Mouse (Mus musculus) heart, embryonic 10.5 days (tissue): ENCODE measurements around the gene Il1b. TPM values are rescaled to one million over a fixed set of nuclear protein-coding genes. Genes with fewer than 3 reads are reported as not detected.

Source experiments
- DNase-seq: peaks from one replicate; pipeline ENCODE4 v3.0.0-alpha.2; 2017; ENCODE audit warnings: low spot score
- H3K27ac ChIP-seq: fragments of 300-500 bp; sonication (generic); 2 replicates; pipeline ENCODE4 v1.5.1; 2016; ENCODE audit warnings: mild to moderate bottlenecking
- H3K27me3 ChIP-seq: fragments of 300-500 bp; sonication (generic); 2 replicates; pipeline ENCODE4 v1.6.1; 2016; ENCODE audit warnings: mild to moderate bottlenecking; ENCODE audit not compliant: poor library complexity, insufficient read depth, severe bottlenecking
- H3K36me3 ChIP-seq: fragments of 300-500 bp; sonication (generic); 2 replicates; pipeline ENCODE4 v1.6.1; 2016; ENCODE audit warnings: mild to moderate bottlenecking, moderate library complexity
- H3K4me1 ChIP-seq: fragments of 300-500 bp; sonication (generic); 2 replicates; pipeline ENCODE4 v1.6.1; 2016; ENCODE audit warnings: mild to moderate bottlenecking
- H3K4me3 ChIP-seq: fragments of 300-500 bp; sonication (generic); 2 replicates; pipeline ENCODE4 v1.5.1; 2016; ENCODE audit warnings: mild to moderate bottlenecking, moderate library complexity
- H3K9me3 ChIP-seq: fragments of 300-500 bp; sonication (generic); 2 replicates; pipeline ENCODE4 v1.6.1; 2016; ENCODE audit warnings: mild to moderate bottlenecking, moderate library complexity
- WGBS: fragments of 180-500 bp; shearing (Covaris S2); methylation state at CpG from one replicate; pipeline ENCODE4 v1.1.7; 2016; 5-methylcytosine and 5-hydroxymethylcytosine counted together
- polyA plus RNA-seq: library from polyadenylated mRNA; unstranded; fragments of >200 nt; fragmentation: Nextera tagmentation; extraction: Ambion mirVana; gene quantifications from 2 replicates; pipeline ENCODE4 v1.2.1, GENCODE M21; 2016

Il1b gene
- polyA plus RNA-seq, 1 experiment from 2014 or later: not detected

DNA sequence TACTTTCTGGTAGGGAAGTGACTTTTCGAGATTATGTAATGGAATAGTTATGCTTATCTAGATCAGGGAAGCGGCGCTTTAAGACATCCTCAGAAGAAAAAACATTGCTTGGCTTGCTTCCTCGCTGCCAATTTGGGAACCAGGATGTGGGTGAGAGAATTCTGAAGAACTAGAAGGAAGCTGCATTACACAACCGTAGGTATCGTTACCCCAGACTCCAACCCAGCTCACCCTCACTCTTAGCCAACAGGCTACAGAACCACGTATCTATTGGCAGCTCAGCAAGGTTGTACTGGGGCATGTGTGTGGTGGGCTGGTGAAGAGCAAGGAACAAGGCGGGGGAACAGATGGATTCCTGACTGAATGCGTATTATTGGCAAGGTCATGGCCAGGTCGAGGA, 10.7 kb downstream of the Il1b start:
- no peaks in the 10 kb centered on the region for H3K36me3 ChIP-seq
- no peak overlapping the region for H3K4me3 ChIP-seq
- no peak for DNase-seq
- 84% methylated on average over 10 of the region's 10 CpGs for WGBS
- no peaks in the 10 kb centered on the region for H3K9me3 ChIP-seq
- H3K4me1 ChIP-seq: no peaks in the 10 kb centered on the region
- H3K27me3 ChIP-seq: no peaks in the 10 kb centered on the region
- no peak overlapping the region for H3K27ac ChIP-seq

DNA sequence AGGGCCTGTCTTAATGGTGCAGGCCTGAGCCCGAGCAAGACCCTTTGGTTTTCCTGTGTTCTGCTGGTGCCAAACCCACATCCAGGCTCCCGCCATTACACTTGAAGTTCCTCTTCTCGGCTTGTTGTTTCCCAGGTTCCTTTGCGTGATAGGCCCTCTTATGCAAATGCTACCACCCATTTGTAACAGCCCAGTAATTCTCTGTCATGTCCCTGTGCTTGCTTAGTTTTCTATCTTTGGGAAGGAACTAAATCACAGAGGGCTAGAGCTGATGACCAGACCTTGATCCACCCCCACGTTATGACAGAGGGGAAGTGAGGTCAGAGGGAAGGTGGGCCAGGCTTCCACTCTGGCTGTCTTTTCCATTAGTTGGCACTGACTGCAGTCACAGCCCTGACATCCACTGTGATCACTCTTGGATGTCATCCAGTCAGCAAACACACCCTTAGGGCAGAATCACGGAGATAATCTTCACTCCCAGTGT, 32.8 kb downstream of the Il1b start:
- Histone ChIP-seq H3K27me3 (no peaks in the 10 kb centered on the region), H3K27ac (no peak overlapping the region), H3K4me3 (no peak overlapping the region), H3K9me3 (no peaks in the 10 kb centered on the region), H3K4me1 (no peaks in the 10 kb centered on the region), H3K36me3 (no peaks in the 10 kb centered on the region)
- DNase-seq: no peak
- 63% methylated on average over 6 of the region's 6 CpGs for WGBS

DNA sequence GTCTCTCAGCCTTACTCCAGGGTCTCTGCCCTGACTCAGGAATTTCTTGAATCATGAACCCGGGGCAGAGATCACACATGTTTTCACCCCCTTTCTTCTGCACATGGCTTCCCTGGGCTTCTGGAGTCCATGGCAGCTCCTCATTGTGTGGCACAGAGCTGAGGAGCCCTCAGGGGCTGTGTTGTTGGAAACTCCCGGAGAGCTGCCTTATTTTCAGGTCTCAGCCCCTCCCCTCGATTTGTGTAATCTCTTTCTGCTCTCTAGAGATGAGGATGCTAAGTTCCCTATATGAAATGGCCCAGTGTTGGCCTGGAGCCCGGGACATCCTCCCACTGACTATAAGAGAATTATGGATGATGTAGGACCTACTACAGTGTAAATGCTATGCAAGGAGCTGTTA, 37.5 kb downstream of the Il1b start:
- WGBS: 62% methylated on average over 4 of the region's 4 CpGs
- Histone ChIP-seq H3K9me3 (no peaks in the 10 kb centered on the region), H3K4me3 (no peak overlapping the region), H3K36me3 (no peaks in the 10 kb centered on the region), H3K27me3 (no peaks in the 10 kb centered on the region), H3K27ac (no peak overlapping the region), H3K4me1 (no peaks in the 10 kb centered on the region)
- peak; percentile 67 for DNase-seq

DNA sequence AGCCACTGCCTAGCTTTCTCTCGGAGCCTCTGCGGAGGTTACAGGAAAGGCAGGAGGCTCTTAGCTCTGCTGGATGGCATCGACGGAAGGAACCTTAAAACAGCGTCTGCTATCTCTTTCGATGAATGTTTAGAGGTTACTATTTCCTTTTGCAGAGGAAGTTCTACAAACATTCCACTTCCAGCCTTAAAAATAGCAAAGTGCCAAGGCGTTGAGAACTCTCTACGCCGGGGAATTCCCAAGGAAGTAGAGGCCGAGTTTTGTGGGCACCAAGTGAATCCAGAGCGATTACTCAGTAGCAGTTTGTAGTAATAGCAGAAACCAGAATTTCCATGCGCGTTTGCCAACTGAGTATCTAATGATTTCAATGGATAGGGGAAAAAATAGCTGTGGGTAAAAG, 40.4 kb downstream of the Il1b start:
- WGBS: 63% methylated on average over 13 of the region's 13 CpGs
- Histone ChIP-seq H3K36me3 (no peaks in the 10 kb centered on the region), H3K4me1 (no peaks in the 10 kb centered on the region), H3K27ac (0 out of 2 replicates have a peak overlapping the region, but pooled peaks have one; percentile 16), H3K4me3 (no peak overlapping the region), H3K9me3 (no peaks in the 10 kb centered on the region), H3K27me3 (no peaks in the 10 kb centered on the region)
- no peak for DNase-seq

DNA sequence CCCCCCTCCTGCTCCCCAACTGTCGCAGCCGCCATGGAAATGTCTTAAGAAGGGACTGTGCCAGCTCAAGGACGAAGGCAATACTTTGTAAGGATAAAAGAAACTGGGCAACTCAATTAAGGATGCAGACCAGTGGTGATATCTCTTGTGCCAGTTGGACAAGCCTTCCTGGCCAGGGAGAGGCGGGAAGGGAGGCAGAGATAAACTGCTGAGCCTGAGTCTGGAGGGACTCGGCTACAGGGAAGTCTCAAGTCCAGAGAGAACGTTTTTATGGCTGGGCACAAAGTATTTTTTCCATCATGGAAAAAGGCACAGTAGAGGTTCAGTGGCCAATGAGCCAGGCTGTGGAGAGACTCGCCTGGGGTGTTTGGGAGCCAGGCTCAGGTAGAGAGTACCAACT, 40.9 kb downstream of the Il1b start:
- WGBS: 38% methylated on average over 7 of the region's 7 CpGs
- Histone ChIP-seq H3K27me3 (no peaks in the 10 kb centered on the region), H3K36me3 (no peaks in the 10 kb centered on the region), H3K27ac (0 out of 2 replicates have a peak overlapping the region, but pooled peaks have one; percentile 16), H3K4me1 (no peaks in the 10 kb centered on the region), H3K9me3 (no peaks in the 10 kb centered on the region), H3K4me3 (no peak overlapping the region)
- no peak for DNase-seq

DNA sequence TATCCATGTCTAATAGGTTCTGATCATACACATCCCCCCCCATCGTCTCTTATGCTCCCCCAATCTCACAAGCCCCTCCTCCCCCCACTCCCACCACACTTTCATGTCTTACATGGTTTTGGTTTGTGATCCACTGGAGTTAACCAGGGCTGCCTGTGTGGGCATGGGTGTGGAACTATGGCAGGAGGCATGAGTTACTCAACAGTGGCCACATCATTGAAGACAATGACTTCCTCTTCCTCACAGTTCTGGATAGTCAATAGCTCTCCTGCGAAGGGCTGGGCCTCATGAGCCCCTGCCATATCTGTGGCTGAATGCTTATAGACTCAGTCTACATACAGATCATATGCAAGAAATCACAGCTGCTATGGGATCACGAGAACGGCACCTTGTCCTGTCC, 42.7 kb downstream of the Il1b start:
- DNase-seq: no peak
- no peaks in the 10 kb centered on the region for H3K9me3 ChIP-seq
- no peaks in the 10 kb centered on the region for H3K27me3 ChIP-seq
- WGBS: 79% methylated on average over 4 of the region's 4 CpGs
- no peaks in the 10 kb centered on the region for H3K4me1 ChIP-seq
- no peak overlapping the region for H3K4me3 ChIP-seq
- H3K27ac ChIP-seq: no peak overlapping the region
- no peaks in the 10 kb centered on the region for H3K36me3 ChIP-seq

DNA sequence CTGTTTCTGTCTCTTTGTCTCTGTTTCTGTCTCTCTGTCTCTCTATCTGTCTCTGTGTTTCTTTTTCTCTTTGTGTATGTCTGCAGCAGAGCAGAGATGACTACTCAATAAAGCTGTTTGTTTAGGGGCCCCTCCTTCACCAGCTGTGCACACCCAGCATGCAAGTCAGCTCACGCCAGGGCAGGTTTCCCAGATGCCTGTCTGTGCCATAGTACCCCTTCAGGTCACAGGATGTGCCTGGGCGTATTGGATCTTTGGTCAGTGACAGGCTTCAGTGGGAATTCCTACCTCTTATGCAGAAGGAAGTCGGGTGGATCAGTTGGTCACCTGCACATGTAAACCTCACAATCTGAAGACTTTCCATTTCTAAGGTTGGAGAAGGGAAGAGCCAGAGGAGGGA, 46.7 kb downstream of the Il1b start:
- no peaks in the 10 kb centered on the region for H3K36me3 ChIP-seq
- WGBS: 76% methylated on average over 3 of the region's 3 CpGs
- no peak overlapping the region for H3K27ac ChIP-seq
- no peaks in the 10 kb centered on the region for H3K4me1 ChIP-seq
- H3K27me3 ChIP-seq: no peaks in the 10 kb centered on the region
- H3K9me3 ChIP-seq: no peaks in the 10 kb centered on the region
- no peak overlapping the region for H3K4me3 ChIP-seq
- no peak for DNase-seq

DNA sequence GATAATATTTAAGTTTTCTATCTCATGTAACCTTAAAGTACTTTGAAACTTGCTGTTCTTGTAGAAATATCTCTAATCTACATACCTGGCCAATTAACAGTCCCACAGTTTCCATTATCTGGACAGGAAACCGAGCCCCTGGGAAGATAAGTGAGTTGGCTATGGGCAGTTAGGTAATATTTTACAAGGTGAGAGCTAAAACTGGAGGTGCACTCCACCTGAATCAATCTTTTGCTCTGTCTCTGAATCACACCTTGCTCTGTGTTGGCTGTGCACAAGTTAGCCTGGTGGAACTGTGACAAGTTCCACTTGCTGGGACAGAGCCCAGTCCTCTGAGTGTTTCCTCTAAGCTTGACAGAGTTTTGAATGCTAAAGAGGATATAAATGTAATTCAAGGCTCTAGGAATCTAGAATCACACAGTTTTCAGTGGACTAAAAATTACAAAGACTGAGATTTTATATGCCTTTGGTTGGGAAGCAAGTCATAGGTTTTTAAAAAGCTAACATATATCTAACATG, 48.8 kb downstream of the Il1b start:
- no peak overlapping the region for H3K27ac ChIP-seq
- H3K9me3 ChIP-seq: no peaks in the 10 kb centered on the region
- no peaks in the 10 kb centered on the region for H3K4me1 ChIP-seq
- H3K36me3 ChIP-seq: no peaks in the 10 kb centered on the region
- no peak for DNase-seq
- H3K27me3 ChIP-seq: no peaks in the 10 kb centered on the region
- no peak overlapping the region for H3K4me3 ChIP-seq
- 66% methylated on average over 1 of the region's 1 CpGs for WGBS

DNA sequence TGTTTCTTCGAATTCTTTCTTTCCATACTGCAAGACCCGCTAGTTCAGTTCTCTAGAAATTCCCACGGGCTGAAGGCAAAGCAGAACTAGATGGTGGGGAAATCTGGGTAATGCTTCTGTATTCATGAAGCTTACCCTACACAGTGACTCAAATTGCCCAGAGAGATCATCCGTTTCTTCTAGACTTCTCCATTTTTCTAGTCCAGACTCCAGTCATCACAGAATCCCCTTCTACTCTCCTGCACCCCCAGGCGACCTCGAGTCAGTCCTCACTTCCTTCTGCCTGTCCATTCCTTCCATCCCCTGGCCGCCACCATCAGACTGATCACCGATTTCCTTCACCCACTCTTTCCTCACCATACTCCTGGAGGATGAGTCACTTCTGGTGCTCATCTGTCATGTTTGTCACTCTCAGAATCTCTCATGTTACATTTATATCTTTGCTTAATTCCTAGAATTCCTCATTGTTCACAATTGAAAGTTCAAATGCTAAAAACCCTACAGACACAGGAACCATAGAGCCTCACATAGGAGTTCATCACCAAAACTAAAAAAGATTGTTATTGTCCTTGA, 50.8 kb downstream of the Il1b start:
- Histone ChIP-seq H3K27ac (no peak overlapping the region), H3K4me3 (no peak overlapping the region), H3K9me3 (no peaks in the 10 kb centered on the region), H3K36me3 (no peaks in the 10 kb centered on the region), H3K27me3 (no peaks in the 10 kb centered on the region), H3K4me1 (no peaks in the 10 kb centered on the region)
- DNase-seq: no peak
- 68% methylated on average over 8 of the region's 8 CpGs for WGBS

DNA sequence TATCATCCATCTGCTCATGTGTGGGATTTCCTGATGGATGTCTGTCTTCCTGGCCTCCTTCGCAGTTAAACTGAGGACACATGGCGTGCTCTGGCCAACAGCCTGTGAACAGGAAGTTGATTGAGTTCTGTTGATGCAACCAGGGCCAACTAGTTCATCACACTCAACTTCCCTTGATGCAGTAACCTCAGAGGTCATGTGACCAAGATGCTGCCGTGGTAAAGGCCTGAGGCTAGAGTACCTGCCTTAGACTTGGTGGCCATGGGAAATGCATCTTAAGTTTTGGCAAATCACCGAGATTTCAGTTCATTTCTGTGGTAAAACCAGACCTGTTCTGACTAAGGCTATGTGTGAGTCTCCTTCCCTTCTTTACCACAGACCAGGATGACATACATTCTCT, 55.1 kb downstream of the Il1b start:
- Histone ChIP-seq H3K36me3 (no peaks in the 10 kb centered on the region), H3K27ac (no peak overlapping the region), H3K4me3 (no peak overlapping the region), H3K9me3 (no peaks in the 10 kb centered on the region), H3K4me1 (no peaks in the 10 kb centered on the region), H3K27me3 (no peaks in the 10 kb centered on the region)
- DNase-seq: no peak
- WGBS: 72% methylated on average over 4 of the region's 4 CpGs

DNA sequence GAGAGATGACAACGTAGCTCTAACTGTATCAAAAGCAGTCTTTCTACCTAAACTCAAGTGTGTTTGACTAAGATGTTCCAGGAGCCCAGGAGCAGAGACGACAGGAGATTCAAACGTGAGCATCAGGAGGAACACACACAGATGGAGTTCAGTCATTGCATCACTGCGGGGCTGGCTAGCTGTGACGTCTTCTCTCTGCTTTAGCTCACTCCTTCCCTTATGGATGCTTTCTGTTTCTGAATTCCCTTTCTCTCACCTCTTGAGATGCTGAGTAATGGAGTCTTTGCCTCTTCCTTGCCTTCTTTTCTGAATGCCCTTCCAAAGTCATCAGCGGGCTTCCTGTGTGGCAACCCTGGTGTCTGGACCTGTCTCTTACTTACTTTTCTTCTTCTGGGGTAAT, 56.1 kb downstream of the Il1b start:
- Histone ChIP-seq H3K9me3 (no peaks in the 10 kb centered on the region), H3K27ac (no peak overlapping the region), H3K27me3 (no peaks in the 10 kb centered on the region), H3K4me1 (no peaks in the 10 kb centered on the region), H3K36me3 (no peaks in the 10 kb centered on the region), H3K4me3 (no peak overlapping the region)
- WGBS: 76% methylated on average over 6 of the region's 6 CpGs
- no peak for DNase-seq
